Mouse (Mus musculus) small intestine, adult 2 months (tissue): ENCODE results near the gene Arl3.

ENCODE experiments used
- CTCF ChIP-seq: fragments of 200-500 bp; IDR thresholded peaks from 2 replicates; pipeline ENCODE4 v1.5.1; 2012; ENCODE audit warnings: low read depth, mild to moderate bottlenecking, control low read depth, inconsistent platforms, low read length, moderate library complexity, mixed read lengths; ENCODE audit not compliant: insufficient replicate concordance, insufficient read length; ENCODE audit errors: extremely low read depth
- POLR2A ChIP-seq: fragments of 200-500 bp; IDR thresholded peaks from 2 replicates; pipeline ENCODE4 v1.6.1; 2012; ENCODE audit warnings: low read depth, mild to moderate bottlenecking, control low read depth, inconsistent platforms, low read length, moderate library complexity

DNA sequence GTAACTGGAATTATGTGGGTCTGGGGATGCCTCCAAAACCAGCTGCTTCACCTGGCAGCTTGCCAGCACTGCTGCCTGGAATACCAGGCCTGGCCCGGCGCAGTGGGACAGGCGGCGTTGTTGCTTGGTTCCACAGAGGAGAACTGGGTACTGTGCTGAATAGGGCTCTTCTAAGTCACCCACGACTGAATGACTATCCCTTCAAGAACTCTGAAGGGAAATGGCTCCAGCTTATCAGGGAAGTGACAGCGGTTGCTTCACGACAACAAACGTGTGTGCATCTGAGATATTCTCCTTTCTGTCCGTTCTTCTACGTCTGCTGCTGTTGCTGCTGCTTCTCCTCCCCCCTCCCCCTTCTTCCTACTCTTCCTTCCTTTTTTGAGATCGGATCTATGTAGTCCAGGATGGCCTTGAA lies 19.4 kb downstream of the Arl3 start:
- TF ChIP-seq CTCF = no peak
- TF ChIP-seq POLR2A = no peak
